Mouse (Mus musculus): Measurements from ENCODE around the gene Pih1d3.

DNA sequence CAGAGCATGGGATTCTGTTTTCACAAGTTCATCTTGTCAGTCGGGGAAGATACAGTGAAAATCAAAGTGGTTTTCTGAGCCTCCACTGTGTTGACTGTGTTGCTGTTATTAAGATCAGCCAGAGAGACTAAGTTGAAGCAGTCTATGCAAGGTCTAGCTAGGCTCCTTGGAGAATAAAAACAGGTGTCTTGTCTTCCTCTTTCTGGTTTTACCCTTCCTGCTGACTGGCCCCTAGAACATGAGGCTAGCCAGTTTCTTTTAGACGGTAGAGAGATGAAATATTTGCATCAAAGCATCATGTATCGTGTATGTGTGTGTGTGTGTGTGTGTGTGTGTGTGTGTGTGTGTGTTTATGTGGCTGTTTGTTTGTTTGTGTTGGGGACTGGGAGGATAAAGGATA, 16.9 kb upstream of the Pih1d3 start:
- TF ChIP-seq CTCF (IDR thresholded peaks at IDR 0.05; ENCODE audit: extremely low read depth, insufficient read depth, insufficient read length, insufficient replicate concordance) (no peak), POLR2A (IDR thresholded peaks at IDR 0.05; ENCODE audit: low read depth, low read length) (no peak)

Measured in spleen, adult 2 months (tissue).